Mouse (Mus musculus): ENCODE measurements around the gene Tcf15.

- TF ChIP-seq POLR2A (IDR thresholded peaks at IDR 0.05; ENCODE audit: borderline replicate concordance, low read depth, low read length) (no peak), CTCF (IDR thresholded peaks at IDR 0.05; ENCODE audit: low read depth, low read length) (no peak)
These were observed 6.5 kb downstream of the Tcf15 start for GRCm38 (mm10) chr2:152149891-152150290.

Measured in bone marrow macrophage, adult 2 months (primary cell).